Mouse (Mus musculus) B cell, adult 2 months (primary cell): ENCODE results near the gene Kcnip1.

Source experiments
- DNase-seq, 2 experiments: peaks; one replicate each; pipeline ENCODE4 v3.0.0; 2022

Kcnip1 gene

DNA sequence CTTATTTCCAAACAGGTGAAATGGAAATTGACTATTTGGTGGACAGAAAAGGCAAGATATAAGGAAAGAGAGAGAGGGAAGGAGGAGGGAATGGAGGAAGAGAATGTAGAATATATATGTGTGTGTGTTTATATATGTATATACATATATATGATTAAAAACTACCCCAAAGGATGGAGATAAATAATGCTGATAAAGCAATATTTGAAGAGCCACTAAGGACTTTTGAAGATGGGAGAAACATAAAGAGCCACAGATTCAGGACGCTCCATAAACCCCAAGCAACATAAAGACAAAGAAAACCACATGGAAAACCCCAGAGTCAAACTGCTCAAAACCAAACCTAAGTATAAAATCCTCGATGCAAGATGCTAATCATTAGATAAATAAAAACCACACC lies 338.5 kb downstream of the Kcnip1 start:
- DNase-seq, result no peak

DNA sequence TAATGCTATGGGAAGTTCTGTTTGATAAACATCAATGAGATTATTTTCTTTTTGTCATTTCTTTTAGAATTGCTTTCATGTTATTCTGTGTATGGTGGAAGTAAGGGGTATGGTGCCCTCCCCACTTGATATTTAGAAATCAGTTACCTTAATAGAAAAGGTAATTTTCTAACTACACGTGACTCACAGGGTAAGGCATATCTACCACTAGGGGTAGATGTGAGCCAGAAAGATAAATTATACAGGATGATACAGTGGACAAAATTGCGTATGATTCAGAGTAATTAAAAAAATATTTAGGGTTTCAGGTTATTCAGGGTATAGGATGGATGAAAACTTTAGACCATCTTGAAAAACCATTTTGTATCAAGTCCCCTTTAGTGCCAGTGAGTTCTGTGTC lies 343.6 kb downstream of the Kcnip1 start:
- DNase-seq, result no peak

DNA sequence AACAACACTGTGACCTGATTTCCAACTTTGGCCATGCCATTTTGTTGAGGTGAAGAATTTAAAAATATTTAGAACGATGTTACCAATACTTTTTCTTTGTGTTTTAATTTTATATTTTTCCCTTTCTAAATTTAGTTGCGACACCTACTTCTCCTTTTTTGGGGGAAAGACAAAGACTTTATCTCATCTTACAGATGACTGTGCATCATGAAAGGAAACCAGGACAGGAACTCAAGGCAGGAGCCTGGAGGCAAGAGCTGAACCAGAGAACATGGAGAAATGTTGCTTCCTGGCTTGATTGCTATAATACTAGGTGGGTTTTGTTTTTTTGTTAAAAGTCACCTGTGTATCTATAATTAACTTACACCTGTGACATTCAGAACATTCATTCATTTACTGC lies 355.8 kb downstream of the Kcnip1 start:
- no peak for DNase-seq

DNA sequence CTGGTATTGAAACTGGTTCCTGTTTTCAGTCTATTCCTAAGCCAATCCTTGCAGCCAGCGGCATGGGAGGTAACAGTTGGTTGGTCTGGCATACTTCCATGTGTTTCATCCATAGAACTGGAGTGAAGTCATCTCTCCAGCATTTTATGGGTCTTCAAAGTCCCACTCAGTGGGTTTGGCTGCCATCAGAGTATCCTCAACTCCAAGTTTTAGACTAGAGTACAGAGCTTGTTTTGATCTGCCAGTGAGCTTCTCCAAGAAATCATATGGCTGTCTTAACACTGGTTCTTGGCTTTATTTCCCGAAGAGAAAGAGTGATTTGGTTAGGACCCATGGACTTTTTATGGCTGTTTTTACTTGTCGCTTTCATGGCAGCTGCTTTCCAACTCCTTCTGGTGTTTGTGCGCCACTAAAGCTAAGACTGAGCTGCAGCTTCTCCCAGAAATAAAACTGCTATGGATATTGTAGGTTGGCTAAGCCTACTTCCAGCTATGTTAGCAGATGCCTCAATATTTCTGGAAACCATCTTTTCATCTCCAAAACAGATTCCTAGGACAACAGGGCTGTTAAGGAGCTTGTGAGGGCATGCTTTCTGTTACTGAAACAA lies 365.7 kb downstream of the Kcnip1 start:
- no peak for DNase-seq

DNA sequence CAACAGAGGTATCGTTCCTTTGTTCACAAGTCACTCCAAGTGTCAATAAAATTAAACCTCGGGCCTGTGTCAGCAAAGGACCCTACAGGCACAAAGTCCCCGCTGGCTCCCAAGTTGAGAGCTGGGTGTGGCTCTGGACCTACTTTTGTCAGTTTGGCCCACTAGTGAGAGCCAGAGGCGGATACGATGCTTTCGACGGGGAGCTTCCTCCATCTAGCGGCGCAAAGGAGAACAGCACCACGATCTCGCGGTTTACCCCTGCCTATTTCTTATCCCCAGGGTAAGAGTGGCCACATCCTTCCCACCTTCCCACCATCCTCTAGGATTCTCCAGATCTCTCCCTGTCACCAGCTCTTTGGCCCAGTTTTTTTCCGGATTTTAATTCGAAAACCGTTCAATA lies 378.7 kb downstream of the Kcnip1 start:
- peak; percentile 21 to 26 for DNase-seq

DNA sequence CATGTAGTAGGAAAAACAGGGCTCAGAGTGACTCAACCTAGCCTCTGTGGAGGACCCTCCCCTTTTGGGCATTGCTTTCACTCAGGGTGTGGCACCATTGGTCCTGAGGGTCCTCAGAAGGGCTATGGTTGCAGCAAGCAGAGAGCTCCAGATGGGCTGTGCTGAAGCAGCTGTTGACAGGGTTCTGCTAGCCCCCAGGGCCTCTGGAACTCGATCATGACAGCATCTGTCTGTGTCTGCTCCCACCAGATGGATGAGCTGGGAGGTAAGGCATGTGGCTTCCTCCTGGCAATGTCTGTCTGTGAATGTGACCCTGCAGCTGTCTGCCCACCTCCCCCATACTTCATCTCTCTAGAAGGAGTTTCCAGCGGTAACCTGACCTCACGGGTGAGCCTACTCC lies 385.2 kb downstream of the Kcnip1 start:
- DNase-seq, result no peak

DNA sequence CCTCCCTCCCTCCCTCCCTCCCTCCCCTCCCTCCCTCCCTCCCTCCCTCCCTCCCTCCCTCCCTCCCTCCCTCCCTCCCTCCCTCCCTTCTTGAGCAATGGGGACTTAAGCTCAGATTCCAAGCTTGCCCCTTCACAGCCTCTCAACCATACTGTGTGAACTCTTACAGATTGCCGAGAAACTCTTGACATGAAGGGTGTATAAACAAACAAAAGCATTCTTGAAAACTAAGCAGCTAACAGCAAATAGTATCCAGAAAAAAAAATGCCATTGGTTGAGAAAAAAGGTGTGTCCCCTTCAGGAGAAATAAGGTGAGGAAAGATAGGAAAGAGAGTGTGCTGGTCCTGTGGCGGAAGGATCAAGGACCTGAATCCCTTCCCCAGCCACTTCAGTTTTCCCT lies 389.8 kb downstream of the Kcnip1 start:
- no peak for DNase-seq

DNA sequence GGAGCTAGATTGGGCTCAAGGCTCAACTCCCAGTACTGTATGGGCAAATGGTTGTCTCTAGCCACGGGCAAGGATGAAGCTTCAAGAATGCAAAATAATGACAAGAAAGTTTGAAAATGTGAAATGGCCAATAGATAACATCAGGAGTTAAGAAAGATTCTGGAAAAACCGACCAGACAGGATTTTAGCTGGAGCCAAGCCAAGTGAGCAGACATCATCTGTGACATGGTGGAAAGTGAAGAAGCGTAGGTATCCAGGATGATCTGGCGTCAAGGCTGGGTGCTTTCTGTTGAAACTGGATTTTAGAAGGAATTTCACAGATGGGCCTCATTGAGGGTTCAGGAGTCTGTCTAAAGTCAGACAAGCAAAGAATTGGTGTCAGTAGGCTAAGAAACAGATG lies 394.0 kb downstream of the Kcnip1 start, which contains the start of gene D130052B06Rik:
D130052B06Rik (plus strand) TSS at position 317 of the 400 bp plus-strand sequence.
- DNase-seq, result no peak

DNA sequence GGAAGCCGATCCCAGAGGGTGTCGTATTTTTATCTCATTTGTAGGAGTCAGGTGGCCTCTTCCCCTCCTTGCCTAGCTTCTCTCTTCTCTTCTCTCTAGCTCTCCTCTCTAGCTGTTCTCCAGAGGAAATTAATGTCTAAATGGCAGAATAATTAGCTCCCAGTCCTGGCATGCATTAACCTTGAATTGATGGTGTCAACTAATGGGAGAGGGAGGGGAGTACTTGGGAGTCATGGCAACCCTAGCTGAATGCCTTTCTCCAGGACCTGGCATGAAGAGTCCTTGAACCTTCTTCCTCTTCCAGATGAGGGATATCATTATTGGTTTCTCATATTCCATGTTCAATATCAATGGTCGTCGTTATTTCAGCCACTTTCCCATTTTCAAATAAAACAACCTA lies 396.3 kb downstream of the Kcnip1 start:
- no peak for DNase-seq

DNA sequence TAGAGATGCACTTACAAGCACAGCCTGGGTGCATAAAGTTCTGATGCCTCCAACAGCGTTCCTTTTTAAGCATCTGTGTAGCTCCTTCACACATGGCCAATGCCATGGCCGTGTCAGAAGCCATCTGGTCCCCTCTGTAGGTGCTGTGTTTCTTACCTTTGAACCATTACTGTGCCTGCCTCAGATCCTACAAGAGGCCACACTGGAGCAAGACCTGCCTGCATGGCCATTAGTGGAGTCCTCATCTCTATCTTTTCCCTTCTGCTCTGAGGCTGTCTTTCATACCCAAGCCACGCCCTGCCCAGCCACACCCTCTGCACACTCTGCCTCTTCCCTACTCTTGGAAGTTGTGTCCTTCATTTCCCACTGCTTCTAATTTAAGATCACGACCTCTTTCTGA lies 400.1 kb downstream of the Kcnip1 start:
- no peak for DNase-seq

DNA sequence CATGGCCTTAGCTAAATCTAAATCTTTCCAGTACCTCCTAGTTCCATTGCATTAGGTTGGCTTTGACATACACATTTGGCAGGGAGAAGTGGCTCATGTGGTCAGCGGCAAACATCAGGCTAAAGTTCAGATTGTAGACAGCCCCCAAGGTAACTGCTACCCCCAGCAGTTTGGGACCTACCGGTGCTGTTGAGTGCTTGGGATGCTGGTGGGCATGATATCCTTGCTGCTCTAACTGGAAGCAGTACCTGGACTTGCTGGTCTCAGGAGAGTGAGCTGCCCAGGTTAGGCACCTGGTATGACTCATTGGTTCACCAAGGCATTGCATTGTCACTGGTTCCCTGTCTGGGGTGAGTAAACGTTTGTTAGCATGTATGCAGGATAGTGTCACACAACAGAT lies 402.2 kb downstream of the Kcnip1 start:
- DNase-seq, result no peak

DNA sequence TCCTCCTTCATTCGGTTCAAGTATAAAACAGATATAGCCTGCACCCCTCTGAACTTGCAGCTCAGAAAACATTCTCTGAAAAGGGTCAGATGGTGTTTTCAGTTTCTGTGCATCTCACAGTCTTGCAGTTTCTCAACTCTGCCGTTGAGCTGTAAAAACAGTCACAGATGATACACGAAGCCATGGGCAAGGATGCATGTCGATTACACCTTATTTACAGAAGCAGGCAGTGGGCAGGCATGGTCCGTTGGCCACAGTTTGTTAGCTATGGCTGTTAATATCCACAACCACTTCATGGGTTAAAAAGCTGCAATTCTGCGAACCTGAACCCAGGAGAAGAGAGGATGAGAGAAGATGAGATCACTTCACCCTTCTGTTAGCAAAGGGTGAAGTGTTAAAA lies 406.3 kb downstream of the Kcnip1 start:
- DNase-seq, result no peak

DNA sequence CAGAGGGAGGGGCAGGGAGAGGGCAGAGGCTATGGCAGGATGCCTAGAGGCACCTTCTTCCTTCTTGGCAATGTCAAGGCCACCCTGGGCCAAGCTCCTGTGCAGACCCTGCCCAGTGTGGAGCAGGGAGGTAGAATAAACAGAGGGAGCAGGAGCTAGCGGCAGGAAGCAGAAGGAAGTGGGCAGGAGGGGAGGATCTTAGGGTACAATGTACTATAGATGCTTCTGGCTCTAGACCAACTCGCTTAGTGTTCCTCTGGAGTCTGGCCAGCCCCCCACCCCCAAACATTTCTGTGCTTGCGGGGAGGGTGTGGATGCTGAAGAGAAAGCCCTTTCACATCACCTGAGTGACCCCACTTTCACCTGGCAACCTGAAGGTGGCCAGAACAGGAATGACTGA lies 413.3 kb downstream of the Kcnip1 start:
- DNase-seq, result no peak
